Mouse (Mus musculus) cortical plate, adult 2 months (tissue): ENCODE data around the gene Pigb. TPM values are rescaled to one million over a fixed set of nuclear protein-coding genes. Genes with fewer than 3 reads are reported as not detected.

Source experiments
- H3K27ac ChIP-seq: fragments of 200-500 bp; 2 replicates; pipeline ENCODE4 v1.5.1; 2012; ENCODE audit warnings: low read length, control low read depth, inconsistent platforms; ENCODE audit not compliant: insufficient read depth
- H3K4me1 ChIP-seq: fragments of 200-500 bp; 2 replicates; pipeline ENCODE4 v1.6.1; 2011; ENCODE audit warnings: low read length; ENCODE audit not compliant: control insufficient read depth, insufficient read depth
- H3K4me3 ChIP-seq: fragments of 200-500 bp; 2 replicates; pipeline ENCODE4 v1.5.1; 2011; ENCODE audit warnings: mild to moderate bottlenecking, low read length, control low read depth; ENCODE audit not compliant: insufficient read depth
- CTCF ChIP-seq: fragments of 200-500 bp; IDR thresholded peaks from 2 replicates; pipeline ENCODE4 v1.5.1; 2011; ENCODE audit warnings: mild to moderate bottlenecking, control low read depth, low read length; ENCODE audit not compliant: insufficient read depth; ENCODE audit errors: extremely low read depth
- POLR2A ChIP-seq: fragments of 200-500 bp; IDR thresholded peaks from 2 replicates; pipeline ENCODE4 v1.6.1; 2011; ENCODE audit warnings: mild to moderate bottlenecking, low read length, control low read depth; ENCODE audit not compliant: insufficient read depth; ENCODE audit errors: extremely low read depth
- polyA plus RNA-seq: library from polyadenylated mRNA; depleted of rRNA; stranded (reverse); fragments of >200 nt; gene quantifications from 2 replicates; pipeline ENCODE4 v1.2.3, GENCODE M21; 2012

Gene Pigb
- polyA plus RNA-seq, 1 experiment, result 17.0 TPM

GRCm38 (mm10) chr9:73070971-73071659 is 30.9 kb upstream of the Pigb start:
- H3K4me1 ChIP-seq, result no peaks in the 10 kb centered on the region
- H3K4me3 ChIP-seq, result no peak overlapping the region
- no peak overlapping the region for H3K27ac ChIP-seq
- TF ChIP-seq POLR2A, result no peak
- TF ChIP-seq CTCF, result no peak

DNA sequence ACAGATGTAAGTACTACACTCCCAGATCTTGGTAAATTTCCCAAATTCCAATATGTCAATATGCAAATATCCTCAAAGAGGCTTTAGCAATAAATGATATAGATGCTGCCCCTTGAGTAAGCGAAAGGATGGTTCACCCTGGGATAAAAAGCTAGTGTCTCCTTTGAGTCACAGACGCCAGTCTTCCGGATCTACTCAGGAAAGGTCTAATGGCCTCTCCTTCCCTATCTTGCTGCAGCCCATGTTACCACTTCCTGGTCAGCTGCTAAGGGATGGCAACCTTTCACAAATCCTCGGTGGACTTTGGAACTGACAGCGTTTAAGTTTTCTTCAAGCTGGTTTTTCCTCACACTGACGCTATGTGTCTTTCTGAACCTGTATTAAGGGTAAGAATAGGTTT is 28.5 kb upstream of the Pigb start:
- Histone ChIP-seq H3K4me3 (no peak overlapping the region), H3K4me1 (no peaks in the 10 kb centered on the region), H3K27ac (no peak overlapping the region)
- no peak for TF ChIP-seq CTCF

GRCm38 (mm10) chr9:73068230-73068679 is 28.1 kb upstream of the Pigb start:
- TF ChIP-seq CTCF, result no peak
- no peak for TF ChIP-seq POLR2A
- H3K4me3 ChIP-seq, result no peak overlapping the region
- no peak overlapping the region for H3K27ac ChIP-seq
- no peaks in the 10 kb centered on the region for H3K4me1 ChIP-seq

GRCm38 (mm10) chr9:73067086-73067485 is 26.9 kb upstream of the Pigb start:
- no peak overlapping the region for H3K4me3 ChIP-seq
- TF ChIP-seq CTCF (no peak), POLR2A (no peak)
- no peak overlapping the region for H3K27ac ChIP-seq
- no peaks in the 10 kb centered on the region for H3K4me1 ChIP-seq

DNA sequence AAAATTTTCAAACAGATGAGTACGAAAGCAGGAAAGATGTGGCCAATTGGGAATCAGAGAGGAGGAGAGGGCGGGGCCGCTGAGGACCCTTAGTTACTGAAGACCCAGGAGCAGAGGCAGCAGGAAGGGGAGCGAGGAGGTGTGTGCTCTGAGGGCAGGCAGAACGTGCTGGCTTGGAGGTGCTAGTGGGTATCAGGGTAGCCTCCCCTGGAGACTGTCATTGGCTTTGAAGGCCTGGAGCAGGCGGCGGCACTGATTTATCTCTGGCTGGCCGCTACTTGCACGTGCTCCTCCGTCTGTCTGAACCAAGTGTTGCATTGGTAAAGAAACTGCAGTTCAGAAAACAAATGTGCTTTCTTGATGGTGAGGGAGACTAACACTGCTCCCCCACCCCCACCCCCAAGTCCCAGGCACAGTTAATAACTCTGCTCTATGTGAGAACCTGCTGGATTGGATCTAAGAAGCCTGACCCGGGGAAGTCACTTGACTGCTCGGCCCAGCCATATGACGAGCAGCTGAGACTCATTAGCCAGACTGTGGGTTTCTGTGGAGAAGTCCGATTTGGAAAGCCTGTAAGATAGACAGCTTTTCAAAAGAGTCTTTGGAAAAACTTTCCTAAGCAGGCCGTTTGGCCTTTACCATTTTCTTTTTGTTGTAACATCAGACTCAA is 23.6 kb upstream of the Pigb start:
- TF ChIP-seq CTCF (no peak), POLR2A (no peak)
- Histone ChIP-seq H3K4me1 (no peaks in the 10 kb centered on the region; the same call in 1 of the 2 replicates), H3K4me3 (no peak overlapping the region), H3K27ac (no peak overlapping the region)

DNA sequence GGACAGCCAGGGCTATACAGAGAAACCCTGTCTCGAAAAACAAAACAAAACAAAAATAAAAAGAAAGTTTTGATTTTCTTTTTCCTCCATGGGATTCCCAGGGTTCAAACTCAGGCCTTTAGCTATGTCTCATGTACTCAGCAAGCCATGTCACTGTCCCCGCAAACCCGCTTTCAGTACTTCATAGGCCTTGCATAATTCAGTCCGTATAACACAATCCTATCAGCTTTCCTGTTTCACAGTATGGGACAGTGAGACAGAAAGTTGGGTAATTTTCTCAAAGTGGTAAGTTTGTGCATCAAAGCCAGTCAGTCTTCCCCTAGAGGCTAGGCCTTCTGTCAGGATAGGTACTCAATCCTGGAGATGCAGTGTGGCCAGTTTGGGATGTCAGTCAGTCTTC is 19.0 kb upstream of the Pigb start:
- TF ChIP-seq POLR2A, result no peak
- no peak for TF ChIP-seq CTCF

DNA sequence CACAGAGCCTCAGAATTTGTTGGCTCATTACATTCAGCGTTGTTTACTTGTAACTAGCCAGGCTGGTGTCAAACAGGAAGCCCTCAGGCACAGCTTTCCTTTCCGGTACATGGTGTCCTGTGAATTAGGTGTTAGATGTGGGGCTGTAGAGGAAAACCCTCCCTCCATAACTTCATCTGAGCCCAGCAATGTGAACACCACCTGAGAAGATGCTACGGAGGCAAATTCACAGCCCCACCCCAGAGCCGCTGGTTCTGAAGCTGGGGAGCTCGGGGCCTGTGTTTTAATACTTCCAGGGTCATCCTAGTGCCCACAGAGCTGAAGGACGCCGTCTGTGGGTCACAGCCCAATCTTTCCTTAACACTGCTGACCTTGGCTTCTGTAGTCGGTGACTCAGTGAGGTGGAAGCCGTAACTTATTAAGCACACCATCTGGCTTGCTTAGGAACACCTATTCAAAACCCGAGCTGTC is 15.3 kb upstream of the Pigb start:
- H3K27ac ChIP-seq, result no peak overlapping the region
- H3K4me3 ChIP-seq, result no peak overlapping the region
- no peaks in the 10 kb centered on the region for H3K4me1 ChIP-seq
- TF ChIP-seq POLR2A (no peak), CTCF (no peak)

More for the DNA sequence above, 19.0 kb upstream of the Pigb start:
- Histone ChIP-seq H3K4me3 (no peak overlapping the region), H3K27ac (no peak overlapping the region), H3K4me1 (no peaks in the 10 kb centered on the region; the same call in 1 of the 2 replicates)

GRCm38 (mm10) chr9:73050606-73051005 is 10.4 kb upstream of the Pigb start:
- Histone ChIP-seq H3K27ac (no peak overlapping the region), H3K4me3 (no peak overlapping the region), H3K4me1 (no peaks in the 10 kb centered on the region)
- TF ChIP-seq POLR2A, result no peak
- no peak for TF ChIP-seq CTCF

- no peak overlapping the region for H3K4me3 ChIP-seq
- no peaks in the 10 kb centered on the region for H3K4me1 ChIP-seq
- no peak overlapping the region for H3K27ac ChIP-seq
- no peak for TF ChIP-seq CTCF
- TF ChIP-seq POLR2A, result no peak
Observed at GRCm38 (mm10) chr9:73049833-73050232, 9.7 kb upstream of the Pigb start.

GRCm38 (mm10) chr9:73048927-73049326 is 8.7 kb upstream of the Pigb start:
- no peak overlapping the region for H3K4me3 ChIP-seq
- no peaks in the 10 kb centered on the region; the same call in 1 of the 2 replicates for H3K4me1 ChIP-seq
- no peak for TF ChIP-seq POLR2A
- no peak for TF ChIP-seq CTCF
- H3K27ac ChIP-seq, result no peak overlapping the region
